Mouse (Mus musculus): ENCODE results near the gene Tubb3.
"Not testable (repeated sequence)": the region's sequence is repeated elsewhere in the genome, so short reads cannot be mapped to it uniquely, and the experiment has no call there.

Gene Tubb3

DNA sequence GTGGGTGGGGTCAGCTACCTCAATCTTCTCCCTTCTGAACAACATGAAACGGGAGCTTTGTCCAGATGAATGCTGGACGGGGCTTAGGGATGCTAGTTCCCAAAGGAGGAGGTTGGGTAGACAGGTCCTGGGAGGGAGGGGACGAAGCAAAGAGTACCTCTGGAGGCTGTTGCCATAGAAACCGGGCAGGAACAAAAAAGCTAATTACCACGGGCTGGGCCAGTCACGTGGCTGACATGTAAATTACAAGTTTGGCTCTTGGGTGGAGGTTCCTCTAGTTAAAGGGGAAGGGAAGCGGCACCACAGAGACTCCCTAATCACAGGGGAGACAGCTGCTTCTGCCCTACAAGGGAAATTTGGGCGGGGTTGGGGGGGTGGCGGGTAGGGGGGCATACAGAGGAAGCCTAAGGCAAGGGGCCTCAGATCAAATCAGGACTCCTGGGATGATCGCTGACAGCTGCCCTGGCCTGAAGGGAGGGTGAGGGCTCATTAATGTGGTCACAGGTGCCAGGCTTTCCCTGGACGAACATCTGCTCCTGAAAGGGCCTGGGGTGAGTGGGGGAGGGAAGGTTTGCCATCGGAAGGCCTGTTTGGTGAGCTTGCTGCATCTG, 1.4 kb downstream of the Tubb3 start:
- CTCF ChIA-PET = interaction anchor here (0.6 kb wide), 1 partner anchor 790 kb away, joined by 4 read pairs; no protein-coding TSS in a partner anchor

DNA sequence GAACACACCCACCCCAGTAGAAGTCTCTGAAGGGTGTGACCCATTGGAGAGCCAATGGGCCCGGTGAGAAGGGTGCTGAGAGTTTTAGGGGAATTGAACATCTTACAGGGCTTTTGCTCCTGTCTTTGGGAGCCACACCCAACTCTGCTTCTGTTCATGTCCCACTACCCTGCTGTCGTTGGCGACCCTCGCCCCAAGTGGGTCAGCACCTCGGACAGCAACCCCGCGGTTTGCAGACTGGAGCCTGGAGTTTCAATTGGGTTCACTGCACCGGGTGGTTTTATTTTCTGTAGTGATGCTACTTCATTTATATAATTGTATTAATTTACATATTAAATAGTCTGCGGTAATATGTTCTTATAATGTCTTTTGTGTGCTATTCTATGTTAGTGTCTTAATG, 3.0 kb downstream of the Tubb3 start:
- CTCF ChIA-PET = no interaction called here

DNA sequence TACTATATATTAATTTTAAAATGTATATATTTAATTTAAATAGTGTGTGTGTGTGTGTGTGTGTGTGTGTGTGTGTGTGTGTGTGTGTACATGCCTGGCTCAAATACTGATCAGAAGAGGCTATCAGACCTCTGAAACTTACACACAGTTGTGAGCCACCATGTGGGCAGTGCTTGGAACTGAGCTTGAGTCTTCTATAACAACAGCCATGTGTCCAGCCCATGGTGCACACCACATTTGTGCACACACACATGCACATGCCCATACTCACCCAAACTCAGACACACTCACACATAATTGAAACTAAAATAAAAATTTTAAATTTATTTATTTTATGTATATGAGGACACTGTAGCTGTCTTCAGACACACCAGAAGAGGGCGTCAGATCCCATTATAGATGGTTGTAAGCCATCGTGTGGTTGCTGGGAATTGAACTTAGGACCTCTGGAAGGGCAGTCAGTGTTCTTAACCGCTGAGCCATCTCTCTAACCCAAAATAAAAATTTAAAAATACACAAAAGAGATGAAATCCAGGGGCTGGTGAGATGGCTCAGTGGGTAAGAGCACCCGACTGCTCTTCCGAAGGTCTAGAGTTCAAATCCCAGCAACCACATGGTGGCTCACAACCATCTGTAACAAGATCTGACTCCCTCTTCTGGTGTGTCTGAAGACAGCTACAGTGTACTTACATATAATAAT, 3.9 kb downstream of the Tubb3 start:
- CTCF ChIA-PET = not testable (repeated sequence)

DNA sequence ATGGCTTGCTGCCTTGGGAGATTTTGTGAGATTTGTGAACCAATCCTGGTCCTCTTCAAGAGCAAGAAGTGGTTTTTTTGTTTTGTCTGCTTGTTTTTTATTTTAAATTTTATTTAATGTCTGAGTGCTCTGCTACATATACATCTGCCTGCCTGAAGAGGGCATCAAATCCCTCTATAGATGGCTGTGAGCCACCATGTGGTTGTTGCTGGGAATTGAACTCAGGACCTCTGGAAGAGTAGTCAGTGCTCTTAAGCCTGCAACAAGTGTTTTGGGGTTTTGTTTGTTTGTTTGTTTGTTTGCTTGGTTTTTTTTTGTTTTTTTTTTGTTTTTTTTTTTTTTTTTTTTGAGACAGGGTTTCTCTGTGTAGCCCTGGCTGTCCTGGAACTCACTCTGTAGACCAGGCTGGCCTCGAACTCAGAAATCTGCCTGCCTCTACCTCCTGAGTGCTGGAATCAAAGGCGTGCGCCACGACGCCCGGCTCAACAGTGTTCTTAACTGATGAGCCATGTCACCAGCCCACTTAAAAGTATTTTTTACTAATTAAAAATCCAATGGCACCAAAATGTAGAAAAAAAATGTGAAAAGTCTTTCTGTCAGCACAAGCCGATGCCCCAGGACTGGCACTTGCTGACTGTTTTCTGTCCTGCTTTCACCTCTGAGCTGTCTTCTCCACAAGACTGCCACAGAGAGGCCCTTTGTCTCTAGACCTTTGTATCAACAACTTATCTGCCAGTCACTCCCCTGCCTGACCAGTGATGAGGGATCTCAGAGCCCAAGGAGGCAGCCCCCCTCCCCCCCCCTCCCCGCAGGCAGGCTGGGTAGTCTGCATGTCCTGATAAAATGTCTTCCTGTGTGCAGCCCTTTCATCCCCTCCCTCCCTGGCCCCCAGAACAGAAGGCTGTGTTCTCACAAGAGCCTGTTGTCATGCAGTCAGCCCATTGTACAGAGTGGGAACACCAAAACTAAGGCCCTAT, 5.0 kb downstream of the Tubb3 start:
- CTCF ChIA-PET = no interaction called here

DNA sequence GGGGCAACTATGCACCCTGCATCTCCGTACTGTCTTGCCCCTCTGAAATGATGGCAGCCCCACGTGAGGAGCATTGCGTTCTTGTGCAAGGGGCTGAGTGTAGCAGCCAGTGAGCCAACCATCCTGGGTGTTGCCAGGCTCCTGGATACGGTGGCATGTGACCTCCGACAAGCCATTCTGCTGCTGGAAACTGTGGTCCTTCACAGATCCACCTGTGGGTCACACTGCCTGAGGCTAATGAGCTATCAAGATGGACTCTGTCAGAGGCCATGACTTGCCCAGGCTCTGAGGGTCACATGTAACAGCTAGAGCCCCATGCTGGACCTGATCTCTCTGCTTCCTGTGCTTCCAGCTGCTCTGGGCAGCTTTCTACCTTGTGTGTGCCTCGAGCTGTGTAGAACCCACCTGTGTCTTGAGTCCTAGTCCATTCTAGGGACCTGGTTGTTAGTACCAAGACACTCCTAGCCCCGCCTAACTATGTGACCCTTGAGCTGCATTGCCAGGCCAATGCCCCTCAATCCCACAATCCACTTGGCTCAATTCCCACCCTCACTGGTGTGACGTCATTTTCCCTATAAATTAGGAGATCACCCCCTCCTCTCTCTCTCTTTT, 5.8 kb downstream of the Tubb3 start:
- CTCF ChIA-PET = no interaction called here

DNA sequence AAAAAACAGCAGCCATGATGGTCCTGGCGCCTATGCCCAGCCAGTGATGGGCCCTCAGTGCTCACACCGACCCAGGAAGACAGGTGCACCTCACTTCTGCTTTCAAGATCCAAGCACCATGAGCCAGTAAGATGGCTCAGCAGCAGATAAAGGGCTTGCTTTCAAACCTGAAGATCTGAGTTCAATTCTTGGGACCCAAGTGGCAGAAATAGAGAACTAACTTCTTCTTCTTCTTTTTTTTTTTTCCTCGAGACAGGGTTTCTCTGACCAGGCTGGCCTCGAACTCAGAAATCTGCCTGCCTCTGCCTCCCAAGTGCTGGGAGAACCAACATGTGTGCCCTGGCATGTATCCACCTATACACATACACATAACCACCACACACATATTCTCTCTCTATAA, 8.5 kb downstream of the Tubb3 start:
- CTCF ChIA-PET = interaction anchor here (0.7 kb wide), 1 partner anchor 1113 kb away, joined by 3 read pairs; no protein-coding TSS in a partner anchor

DNA sequence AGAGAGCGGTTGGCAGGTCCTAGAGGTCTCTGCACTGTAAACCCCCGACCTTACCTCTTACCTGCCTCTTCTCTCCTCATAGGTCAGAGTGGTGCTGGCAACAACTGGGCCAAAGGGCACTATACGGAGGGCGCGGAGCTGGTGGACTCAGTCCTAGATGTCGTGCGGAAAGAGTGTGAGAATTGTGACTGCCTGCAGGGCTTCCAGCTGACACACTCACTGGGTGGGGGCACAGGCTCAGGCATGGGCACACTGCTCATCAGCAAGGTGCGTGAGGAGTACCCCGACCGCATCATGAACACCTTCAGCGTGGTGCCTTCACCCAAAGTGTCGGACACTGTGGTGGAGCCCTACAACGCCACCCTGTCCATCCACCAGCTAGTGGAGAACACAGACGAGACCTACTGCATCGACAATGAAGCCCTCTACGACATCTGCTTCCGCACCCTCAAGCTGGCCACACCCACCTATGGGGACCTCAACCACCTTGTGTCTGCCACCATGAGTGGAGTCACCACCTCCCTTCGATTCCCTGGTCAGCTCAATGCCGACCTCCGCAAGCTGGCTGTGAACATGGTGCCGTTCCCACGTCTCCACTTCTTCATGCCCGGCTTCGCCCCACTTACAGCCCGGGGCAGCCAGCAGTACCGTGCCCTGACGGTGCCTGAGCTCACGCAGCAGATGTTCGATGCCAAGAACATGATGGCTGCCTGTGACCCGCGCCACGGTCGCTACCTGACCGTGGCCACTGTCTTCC, 9.5 kb downstream of the Tubb3 start:
- CTCF ChIA-PET = no interaction called here

DNA sequence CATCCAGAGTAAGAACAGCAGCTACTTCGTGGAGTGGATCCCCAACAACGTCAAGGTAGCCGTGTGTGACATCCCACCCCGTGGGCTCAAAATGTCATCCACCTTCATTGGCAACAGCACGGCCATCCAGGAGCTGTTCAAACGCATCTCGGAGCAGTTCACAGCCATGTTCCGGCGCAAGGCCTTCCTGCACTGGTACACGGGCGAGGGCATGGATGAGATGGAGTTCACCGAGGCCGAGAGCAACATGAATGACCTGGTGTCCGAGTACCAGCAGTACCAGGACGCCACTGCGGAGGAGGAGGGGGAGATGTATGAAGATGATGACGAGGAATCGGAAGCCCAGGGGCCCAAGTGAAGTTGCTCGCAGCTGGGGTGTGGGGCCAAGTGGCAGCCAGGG, 10.1 kb downstream of the Tubb3 start:
- CTCF ChIA-PET = no interaction called here

DNA sequence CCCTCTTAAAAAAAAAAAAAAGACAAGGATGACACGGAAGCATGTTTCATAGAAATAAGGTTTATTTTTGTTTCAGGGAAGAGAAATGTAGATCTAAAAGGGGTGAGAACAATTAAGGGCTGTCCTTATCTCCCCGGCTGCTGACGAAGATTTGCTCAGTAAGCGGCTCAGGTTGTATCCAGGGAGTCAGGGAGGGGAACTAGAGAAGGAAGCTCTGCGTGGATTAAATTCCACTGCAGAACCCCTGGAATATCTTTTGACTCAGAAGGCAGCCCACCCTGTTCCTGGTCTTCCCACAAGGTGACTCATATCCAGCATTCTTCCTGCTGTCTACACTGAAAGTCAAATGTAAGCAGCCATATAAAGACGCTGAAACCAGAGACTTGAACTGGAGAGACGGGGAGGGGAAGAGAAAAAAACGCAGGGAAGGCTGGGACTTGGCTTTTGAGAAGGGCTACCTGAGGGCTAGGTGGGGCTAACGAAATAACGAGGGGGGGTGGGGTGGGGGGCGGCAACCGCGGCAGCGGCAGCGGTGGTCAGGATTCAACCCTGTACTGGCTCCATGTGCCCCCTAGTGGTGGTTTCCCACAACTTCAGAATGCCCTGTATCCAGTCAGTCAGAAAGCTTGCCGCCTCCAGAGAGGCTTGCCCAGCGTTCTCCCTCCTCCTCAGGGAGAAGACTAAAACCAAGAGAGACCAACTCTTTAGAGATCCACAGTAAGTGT, 11.0 kb downstream of the Tubb3 start:
- CTCF ChIA-PET = interaction anchor here (0.5 kb wide), 1 partner anchor 99 kb away, joined by 5 read pairs; no protein-coding TSS in a partner anchor

DNA sequence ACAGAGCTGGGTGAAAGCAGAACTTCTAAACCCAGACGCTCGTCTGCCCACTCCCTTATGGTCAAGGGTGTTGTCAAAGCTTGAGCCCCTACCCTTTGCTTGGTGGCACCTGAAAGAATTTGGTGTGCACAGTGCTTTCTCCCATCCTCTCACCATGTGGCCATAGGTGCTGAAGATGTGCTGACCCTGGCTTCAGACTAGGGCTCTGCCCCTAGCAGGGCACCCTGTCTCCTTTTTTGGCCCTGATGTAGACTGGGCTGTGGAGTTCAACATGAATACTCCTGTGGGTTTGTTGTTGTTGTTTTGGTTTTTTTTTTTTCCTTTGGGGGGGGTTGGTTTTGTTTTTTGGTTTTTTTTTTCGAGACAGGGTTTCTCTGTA, 11.5 kb downstream of the Tubb3 start:
- CTCF ChIA-PET = interaction anchor here (0.5 kb wide), 1 partner anchor 100 kb away, joined by 5 read pairs; no protein-coding TSS in a partner anchor

DNA sequence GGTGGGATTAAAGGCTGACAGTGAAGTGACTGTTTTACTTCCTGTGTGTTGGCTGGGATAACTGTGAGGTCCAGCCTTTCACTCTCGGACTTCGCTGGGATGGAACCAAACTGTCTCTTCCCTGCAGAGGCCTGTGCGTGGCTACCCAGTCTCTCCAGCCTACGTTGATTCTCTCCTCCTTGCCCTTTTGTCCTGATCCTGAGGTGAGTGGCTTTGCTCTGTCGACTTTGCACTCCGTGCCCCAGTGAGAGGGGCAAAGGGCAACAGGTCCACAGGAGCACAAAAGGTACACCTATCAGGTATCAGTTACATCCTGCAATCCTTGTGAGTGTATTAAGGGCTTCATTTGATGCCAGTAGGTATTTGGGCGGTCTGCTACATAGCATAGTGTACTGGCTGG, 12.2 kb downstream of the Tubb3 start, which contains the start of gene Def8:
Gene Def8, plus strand, starts transcription at position 87 of the 400 bp plus-strand sequence.
- CTCF ChIA-PET = no interaction called here

DNA sequence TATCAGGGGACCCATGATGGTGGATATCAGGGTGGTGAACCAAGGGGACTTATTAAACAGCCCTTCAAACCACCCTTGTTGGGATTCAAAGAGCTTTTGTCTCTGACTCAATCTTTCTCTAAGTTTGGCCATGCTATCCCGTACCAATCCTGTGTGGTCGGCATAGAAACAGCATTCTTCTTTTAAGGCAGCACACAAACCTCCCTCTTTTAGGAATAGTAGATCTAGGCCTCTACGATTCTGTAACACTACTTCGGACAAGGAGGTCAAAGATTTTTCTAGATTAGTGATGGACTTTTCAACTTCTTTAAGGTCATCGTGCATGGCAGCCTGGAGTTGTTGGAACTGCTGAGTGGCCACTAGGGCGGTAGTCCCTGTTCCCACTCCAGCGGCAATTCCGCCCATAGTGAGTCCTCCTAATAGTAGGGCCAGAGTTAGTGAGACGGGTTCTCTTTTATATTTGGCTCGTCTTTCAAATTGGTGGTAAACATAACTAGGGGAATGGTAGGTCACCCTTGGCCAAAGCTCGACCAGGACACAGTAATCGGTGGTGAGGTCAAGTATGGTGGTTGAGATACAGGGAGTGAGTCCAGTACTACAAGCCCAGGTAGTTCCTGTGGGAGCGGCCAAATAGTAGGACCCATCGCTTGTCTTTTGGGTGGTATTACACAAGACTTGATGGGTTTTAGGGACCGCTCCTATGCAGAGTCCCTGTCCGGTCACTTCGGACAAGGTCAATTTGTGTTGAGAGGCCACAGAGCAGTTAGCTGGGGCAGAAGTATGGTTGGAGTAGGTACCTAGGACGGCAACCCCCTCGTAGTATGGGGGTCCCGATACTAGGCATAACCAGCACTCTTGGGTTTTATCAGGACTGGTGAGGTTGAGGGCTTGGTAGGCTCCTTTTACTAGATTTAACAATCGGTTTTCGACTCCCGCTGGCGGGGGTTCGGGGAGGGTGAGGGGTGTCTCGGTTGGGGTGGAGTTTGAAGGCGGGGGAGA, 15.6 kb downstream of the Tubb3 start:
- CTCF ChIA-PET = no interaction called here

DNA sequence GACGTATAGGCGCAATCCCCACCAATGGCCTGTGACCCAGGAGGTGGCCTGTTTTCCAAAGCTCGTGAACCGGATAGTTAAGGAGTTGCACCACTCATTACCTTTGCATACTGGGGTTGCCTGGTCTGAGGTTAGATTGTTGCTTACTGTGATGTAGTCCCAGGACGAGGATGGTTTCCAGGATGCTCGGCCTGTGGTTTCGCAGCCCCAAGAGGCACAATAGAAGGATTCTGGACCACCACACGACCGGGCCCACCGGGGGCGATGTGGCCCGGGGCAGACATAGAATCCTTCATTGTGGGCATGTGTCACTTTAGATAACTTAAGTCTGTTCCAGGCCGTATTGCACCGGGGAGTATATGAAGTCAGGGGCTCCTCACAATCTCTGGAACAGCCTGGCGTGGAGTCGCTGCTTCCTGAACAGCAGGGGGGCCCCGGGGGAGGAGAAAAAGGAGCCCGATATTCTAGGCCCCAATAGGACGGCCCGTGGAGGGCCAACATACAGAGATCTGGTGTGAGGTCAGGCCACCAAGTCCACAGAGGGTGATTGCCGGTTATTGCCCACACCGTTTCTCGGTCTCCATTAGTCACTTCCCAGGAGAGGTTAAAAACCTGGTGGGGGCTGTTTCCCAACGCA, 16.5 kb downstream of the Tubb3 start:
- CTCF ChIA-PET = no interaction called here

DNA sequence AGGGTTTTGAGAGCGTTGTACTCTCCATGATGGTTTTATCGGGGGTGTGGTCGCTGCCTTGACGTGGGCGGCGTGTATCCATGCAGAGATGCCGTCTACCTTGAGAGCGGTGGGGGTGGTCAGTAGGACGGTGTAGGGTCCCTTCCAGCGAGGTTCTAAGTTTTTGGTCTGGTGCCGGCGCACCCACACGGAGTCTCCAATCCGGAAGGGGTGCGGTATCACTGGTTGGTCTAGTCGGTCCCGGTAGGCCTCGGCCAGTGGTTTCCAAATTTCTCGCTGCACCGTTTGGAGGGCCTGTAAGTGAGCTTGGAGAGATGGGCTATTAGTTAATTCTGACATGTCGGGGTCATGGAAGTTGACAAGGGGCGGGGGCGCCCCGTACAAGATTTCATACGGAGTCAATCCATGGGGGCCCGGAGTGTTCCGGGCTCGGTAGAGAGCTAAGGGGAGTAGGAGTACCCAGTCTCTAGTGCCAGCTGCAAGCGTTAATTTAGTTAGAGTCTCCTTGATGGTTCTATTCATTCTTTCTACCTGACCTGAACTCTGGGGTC, 17.2 kb downstream of the Tubb3 start:
- CTCF ChIA-PET = interaction anchor here (0.6 kb wide), 1 partner anchor 61 kb away, joined by 3 read pairs; no protein-coding TSS in a partner anchor

DNA sequence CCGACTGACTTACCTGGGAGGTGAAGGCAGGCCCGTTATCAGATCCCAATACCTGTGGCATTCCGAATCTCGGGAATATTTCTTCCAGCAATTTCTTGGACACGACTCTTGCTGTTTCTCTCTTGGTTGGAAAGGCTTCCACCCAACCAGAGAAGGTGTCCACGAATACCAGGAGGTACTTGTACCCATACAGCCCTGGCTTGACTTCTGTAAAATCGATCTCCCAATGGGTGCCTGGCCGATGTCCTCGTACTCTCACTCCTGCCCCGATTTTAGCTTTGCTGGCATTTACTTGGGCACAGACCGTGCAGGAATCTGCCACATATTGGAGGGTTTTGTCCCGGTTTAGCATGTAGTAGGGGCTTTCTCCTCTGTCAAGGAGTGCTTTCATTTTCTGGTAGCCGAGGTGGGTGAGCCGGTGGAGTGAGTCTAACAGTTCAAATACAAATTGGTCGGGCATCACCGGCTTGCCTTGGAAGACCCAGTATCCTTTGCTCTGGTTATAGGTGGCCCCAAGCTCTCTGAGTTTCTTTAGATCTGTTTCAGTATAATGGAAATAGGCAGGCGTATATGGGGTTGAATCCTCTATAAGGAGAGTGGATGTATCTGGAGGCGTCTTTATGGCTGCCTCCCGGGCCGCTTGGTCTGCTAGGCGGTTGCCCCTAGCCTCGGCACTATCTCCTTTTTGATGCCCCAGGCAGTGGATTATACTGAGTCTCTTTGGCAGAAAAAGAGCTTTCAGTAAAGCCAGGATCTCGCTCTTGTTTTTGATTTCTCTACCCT, 17.9 kb downstream of the Tubb3 start:
- CTCF ChIA-PET = interaction anchor here (0.6 kb wide), 1 partner anchor 61 kb away, joined by 3 read pairs; no protein-coding TSS in a partner anchor

DNA sequence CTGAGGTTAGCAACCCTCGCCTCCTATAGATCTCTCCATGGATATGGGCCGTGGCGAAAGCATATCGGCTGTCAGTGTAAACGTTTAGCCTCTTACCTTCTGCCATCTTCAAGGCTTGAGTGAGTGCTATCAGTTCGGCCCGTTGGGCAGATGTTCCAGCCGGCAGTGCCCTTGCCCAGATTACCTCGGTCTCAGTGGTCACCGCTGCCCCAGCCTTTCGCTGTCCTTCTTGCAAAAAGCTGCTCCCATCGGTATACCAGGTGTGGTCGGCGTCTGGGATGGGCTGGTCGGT, 18.4 kb downstream of the Tubb3 start:
- CTCF ChIA-PET = not testable (repeated sequence)

DNA sequence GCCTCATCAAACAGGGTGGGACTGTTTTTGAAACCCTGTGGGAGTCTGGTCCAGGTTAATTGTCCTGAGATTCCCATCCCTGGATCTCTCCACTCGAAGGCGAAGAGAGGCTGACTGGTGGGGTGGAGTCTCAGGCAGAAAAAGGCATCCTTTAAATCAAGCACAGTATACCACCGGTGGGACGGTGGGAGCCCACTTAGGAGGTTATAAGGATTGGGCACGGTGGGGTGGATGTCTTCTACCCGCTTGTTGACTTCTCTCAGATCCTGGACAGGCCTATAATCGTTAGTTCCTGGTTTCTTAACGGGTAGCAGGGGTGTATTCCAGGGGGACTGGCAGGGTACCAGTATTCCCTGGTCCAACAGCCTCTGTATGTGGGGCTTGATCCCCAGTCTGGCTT, 19.7 kb downstream of the Tubb3 start:
- CTCF ChIA-PET = not testable (repeated sequence)

Data from spleen, embryonic (tissue).